Mouse (Mus musculus): Measurements from ENCODE around the gene Nol8.

Gene Nol8

DNA sequence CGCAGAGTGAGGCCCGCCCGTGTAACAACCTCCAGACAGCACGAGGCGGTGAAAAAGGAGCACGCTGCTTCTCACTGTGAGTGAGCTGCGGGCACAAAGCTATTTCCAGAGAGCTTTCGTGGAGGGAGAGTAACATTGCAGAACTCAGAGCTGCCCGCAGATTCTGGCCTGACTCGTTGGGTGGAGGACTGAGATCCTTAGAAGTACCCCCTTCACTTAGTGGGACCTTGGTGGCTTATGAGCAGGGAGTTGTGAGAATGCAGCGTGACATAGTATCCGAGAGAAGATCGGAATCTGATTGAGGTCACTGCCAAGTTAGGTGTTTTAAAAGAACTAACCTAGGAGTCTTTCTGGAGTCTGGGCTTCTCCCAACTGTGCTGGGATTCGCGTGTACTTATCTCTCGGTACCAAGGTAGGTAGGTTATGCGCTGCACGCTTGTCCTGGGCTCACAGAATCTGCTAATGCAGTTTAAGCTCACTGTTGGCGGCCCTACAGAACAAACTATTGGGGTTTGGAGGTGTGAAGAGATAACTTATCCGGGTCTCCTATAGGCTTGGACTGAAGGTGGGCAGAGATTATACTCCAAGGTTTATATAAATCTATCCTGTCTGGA, 29.5 kb downstream of the Nol8 start:
- no peak for DNase-seq (ENCODE audit: extremely low read depth, insufficient read length, low spot score)

DNA sequence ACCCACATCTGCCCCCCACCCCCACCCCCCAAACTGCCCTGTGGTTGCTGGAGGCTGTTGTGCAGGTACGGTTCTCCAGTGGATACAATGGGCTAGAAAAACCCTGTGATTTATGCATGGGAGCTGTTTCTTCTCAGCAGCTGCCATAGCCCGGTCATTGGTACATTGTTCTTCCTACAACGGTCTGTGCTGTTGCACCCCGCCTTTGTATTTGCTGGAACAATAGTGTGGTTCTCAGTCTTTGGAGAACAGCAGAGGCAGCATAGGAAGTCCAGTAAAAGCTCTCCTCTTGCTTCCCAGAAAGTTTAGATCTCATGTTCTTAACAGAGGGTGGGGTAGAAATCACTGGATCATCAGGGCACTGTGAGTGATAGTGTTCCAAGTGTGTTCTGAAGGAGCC, 31.4 kb downstream of the Nol8 start:
- DNase-seq (ENCODE audit: extremely low read depth, insufficient read length, low spot score), result no peak

GRCm38 (mm10) chr13:49691056-49691455, 38.2 kb downstream of the Nol8 start:
- DNase-seq (ENCODE audit: extremely low read depth, insufficient read length, low spot score), result no peak

- peak; percentile 46 for DNase-seq (ENCODE audit: extremely low read depth, insufficient read length, low spot score)
These were observed 50.4 kb downstream of the Nol8 start for GRCm38 (mm10) chr13:49703216-49703779.

DNA sequence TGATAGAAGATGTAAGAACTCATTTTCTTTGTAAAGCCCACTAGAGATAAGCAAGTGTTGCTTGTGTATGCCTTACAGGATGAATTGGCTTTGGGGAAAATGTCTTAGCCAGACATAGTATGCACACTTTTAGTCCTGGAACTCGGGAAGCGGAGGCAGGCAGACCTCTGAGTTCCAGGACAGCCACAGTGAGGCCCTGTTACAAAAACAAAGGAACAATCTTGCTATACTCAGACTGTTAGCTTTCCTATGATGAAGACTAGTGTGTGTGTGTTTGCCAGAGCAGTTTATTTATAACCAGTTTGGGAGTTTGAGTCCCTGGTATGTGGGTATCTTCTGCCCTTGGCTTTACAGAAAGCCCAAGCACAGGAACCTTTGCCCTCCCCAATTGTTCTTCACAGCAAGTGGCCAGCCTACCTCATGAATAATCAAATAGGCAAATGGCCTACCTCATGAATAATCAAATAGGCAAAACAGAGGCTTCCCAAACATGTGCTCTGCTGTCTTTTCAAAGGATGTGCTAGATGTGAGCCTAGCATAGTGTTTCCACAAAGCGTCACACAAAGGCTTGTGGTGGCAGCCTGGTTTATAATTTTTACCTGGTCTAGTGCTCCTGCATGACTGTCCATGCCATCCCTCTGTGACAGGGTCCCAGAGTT, 53.3 kb downstream of the Nol8 start:
- DNase-seq (ENCODE audit: extremely low read depth, insufficient read length, low spot score), result no peak

- DNase-seq (ENCODE audit: extremely low read depth, insufficient read length, low spot score), result peak; percentile 46
These were observed 55.4 kb downstream of the Nol8 start for GRCm38 (mm10) chr13:49708311-49708710.

- no peak for DNase-seq (ENCODE audit: extremely low read depth, insufficient read length, low spot score)
These were observed 59.3 kb downstream of the Nol8 start for GRCm38 (mm10) chr13:49712047-49712721.

GRCm38 (mm10) chr13:49719310-49719709, 66.4 kb downstream of the Nol8 start:
- no peak for DNase-seq (ENCODE audit: extremely low read depth, insufficient read length, low spot score)
